Mouse (Mus musculus) right cerebral cortex, postnatal 10 days (tissue): ENCODE measurements around the gene Dclre1a.

Experiments
- DNase-seq, 2 experiments: peaks; one replicate each; pipeline ENCODE4 v3.0.0; 2021; ENCODE audit warnings: low spot score in 2 of 2

Dclre1a gene

GRCm38 (mm10) chr19:56484630-56485375 is 63.2 kb downstream of the Dclre1a start:
- DNase-seq = no peak
